Mouse (Mus musculus) megakaryocyte, adult 5-6 weeks (primary cell): ENCODE data around the gene Zfp664. TPM values are rescaled to one million over a fixed set of nuclear protein-coding genes. Genes with fewer than 3 reads are reported as not detected.

ENCODE experiments used
- ATAC-seq: 2 replicates; pipeline ENCODE4 v1.8.0; 2016; ENCODE audit warnings: mild to moderate bottlenecking, inconsistent platforms; ENCODE audit not compliant: poor library complexity, severe bottlenecking
- total RNA-seq, 2 experiments: library from RNA; stranded (forward) in 1 of 2; stranded (reverse) in 1 of 2; fragments of 153-499, 151-499 nt in 1 of 2; fragments of 221-1000, 200-1000 nt in 1 of 2; gene quantifications; 2 replicates each; pipeline versions ENCODE4 v1.2.3 to v1.2.4; 2015 to 2017

Gene Zfp664
- total RNA-seq, 2 experiments from 2014 or later: 6.3 to 7.6 TPM

DNA sequence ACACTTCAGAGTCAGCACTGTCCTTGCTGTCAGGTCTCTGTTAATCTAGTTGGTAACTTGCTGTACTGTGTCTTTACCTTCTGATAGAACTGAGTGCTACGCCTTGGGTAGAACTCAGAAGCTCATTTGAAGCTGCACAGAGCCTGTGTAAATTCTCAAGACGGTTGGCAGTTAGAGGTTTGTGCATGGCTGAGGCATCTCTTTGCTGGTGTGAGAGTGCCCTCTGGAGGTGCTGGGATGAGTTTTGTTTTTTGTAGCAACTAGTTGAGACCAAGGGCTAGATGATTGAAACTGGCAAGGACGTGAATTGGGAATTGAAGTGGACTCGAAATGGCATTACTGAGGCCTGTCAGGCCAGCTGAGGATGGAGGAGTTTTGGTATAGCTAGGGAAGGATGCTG lies 6.5 kb downstream of the Zfp664 start:
- ATAC-seq: no peak

DNA sequence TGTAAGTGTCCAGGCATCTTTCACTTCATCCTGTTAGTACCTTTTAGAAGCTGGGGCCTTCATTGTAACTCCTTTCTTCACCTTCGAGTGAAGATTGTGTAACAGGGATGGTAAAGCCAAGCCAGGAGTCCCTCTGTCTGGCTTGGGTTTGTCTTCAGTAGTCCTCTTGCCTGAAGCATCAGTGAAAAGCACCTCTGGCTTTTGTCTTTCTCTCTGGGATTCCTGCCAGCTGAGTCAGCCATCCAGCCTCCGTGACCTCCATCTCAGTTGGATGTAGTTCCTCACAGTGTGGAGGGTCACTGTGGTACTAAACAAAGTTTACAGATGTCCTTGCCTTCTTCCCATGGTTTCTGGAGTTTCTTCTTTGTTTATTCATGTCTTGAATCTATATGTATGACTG lies 9.5 kb downstream of the Zfp664 start:
- ATAC-seq: no peak

GRCm38 (mm10) chr5:124873096-124873495 lies 10.6 kb downstream of the Zfp664 start:
- peak; percentile 45 for ATAC-seq

GRCm38 (mm10) chr5:124873890-124874601 lies 11.6 kb downstream of the Zfp664 start:
- no peak for ATAC-seq

GRCm38 (mm10) chr5:124879251-124879650 lies 16.8 kb downstream of the Zfp664 start:
- no peak for ATAC-seq

- ATAC-seq: no peak
These were observed 17.3 kb downstream of the Zfp664 start for GRCm38 (mm10) chr5:124879801-124880200.

- no peak for ATAC-seq
These were observed 21.4 kb downstream of the Zfp664 start for GRCm38 (mm10) chr5:124883877-124884276.

DNA sequence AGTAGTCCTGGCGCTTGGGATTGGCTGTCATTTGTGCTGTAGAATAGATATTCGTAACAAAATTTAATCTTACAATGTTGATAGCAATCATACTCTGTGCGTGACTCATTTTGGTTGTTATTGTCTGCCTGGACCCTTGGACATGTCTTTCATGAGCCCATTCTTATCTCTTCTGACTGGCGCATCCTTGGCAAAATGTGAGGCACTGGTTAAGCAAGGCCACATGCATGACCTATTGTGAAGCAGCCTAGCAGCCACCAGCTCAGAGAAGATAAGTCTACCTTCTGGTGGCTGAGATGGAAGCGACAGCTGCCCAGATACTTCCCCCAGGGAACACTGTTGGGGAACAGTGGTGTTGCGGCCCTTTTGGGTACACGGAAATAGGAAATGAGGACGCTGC lies 26.2 kb downstream of the Zfp664 start:
- no peak for ATAC-seq

GRCm38 (mm10) chr5:124891921-124892370 lies 29.5 kb downstream of the Zfp664 start:
- no peak for ATAC-seq

- ATAC-seq: no peak
These were observed 33.6 kb downstream of the Zfp664 start for GRCm38 (mm10) chr5:124896135-124896534.

- peak; percentile 98 for ATAC-seq
These were observed 37.6 kb downstream of the Zfp664 start for GRCm38 (mm10) chr5:124899945-124900631.

GRCm38 (mm10) chr5:124900738-124901490 lies 38.4 kb downstream of the Zfp664 start:
- no peak for ATAC-seq

- no peak for ATAC-seq
These were observed 39.2 kb downstream of the Zfp664 start for GRCm38 (mm10) chr5:124901675-124902074.

DNA sequence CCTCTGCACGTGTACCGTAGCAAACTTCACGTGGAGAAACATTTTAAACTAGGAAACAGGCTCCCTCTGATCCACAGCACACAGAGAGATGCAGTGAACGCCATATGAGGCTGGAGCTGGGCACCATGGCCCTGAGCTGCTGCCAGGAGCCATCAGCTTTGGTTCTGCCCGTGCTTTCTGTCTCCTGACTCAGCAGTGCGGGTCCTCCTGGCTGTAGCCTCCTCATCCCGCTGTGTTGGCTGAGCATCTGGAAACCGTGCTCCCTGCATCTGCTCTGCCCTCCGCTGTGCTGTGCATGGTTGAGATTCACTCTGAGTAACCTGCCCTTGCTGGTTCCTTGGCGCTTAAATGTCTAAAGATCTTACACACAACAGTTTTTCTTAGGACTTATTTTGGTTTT lies 39.7 kb downstream of the Zfp664 start:
- ATAC-seq: no peak

GRCm38 (mm10) chr5:124903852-124904251 lies 41.4 kb downstream of the Zfp664 start:
- ATAC-seq: no peak

DNA sequence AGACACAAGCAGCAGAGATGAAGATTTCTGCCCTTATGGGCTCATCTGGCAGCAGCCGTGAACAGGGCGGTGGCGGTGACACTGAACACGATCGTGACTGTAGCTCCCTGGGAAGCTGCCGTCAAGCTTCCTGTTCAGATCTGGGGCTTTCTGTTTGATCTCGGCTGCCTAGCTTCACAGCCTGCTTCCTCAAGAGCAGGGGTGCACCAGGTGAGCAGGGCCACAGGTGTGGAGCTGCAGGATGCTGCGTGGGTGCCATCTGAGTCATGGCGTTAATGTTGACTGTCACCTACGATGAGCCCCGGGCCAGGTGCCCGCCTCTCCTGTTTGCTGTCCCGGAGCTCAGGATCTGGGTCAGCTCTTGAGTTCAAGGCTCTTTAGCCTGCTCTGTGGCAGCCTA lies 44.4 kb downstream of the Zfp664 start:
- ATAC-seq: no peak

DNA sequence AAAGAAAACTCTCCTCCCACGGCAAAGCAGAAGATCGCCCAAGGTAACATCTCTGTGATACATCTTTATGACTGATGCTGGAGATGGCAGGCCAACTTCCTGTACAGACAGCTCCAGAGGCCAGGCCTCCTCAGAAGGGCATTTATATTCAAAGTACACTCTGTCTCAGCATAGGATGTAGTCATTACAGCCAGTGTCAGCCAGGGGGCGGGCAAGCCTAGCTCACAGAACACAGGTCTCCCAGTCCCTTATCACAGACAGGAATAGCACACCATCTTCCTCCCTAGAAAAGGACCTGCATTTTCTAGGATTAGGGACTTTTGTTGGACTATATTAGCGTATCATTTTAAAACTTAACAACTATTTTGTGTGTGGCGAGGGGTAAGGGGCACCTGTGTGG lies 46.4 kb downstream of the Zfp664 start:
- ATAC-seq: peak; percentile 62

DNA sequence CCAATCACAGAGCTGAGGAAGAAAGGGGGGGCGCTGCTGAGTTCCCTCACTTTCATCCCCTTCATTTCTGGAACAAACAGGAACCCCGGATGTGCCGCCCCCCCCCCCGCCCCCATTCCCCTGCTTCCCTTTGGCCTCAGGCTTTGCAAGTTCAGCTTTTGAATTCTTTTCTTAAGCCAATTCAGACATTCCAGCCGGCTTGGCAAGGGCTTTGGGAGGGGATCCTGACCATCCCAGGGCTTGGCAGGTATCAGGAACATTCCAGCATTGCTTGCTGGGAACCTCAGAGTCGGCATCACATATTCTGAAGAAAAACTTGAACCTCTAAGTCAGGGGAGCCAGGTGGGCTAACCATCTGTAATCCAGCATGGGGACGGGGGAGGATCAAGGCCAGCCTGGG lies 49.8 kb downstream of the Zfp664 start:
- ATAC-seq: no peak

GRCm38 (mm10) chr5:124912946-124913933 lies 50.7 kb downstream of the Zfp664 start:
- no peak for ATAC-seq

GRCm38 (mm10) chr5:124919798-124920197 lies 57.3 kb downstream of the Zfp664 start:
- ATAC-seq: no peak
